Mouse (Mus musculus): ENCODE measurements at regions not wholly inside any gene's neighbourhood (a gene's known extent, or its start where the extent isn't known, plus 50 kb on each side); places are given as distances from the start of the nearest gene placed in this dataset.

- TF ChIP-seq ZNF384 (IDR thresholded peaks at IDR 0.05; ENCODE audit: low read depth, low read length) = no peak
- no peak for TF ChIP-seq MAFK (IDR thresholded peaks at IDR 0.05; ENCODE audit: insufficient read depth, low read depth, low read length)
- no peak for TF ChIP-seq CHD2 (IDR thresholded peaks at IDR 0.05; ENCODE audit: low read depth, low read length)
These were observed 111.5 kb upstream of the Igsf21 start for GRCm38 (mm10) chr4:140358103-140358502.

Measured in ES-E14 (cell line).